Mouse (Mus musculus): Measurements from ENCODE around the gene Slit1. TPM values are rescaled to one million over a fixed set of nuclear protein-coding genes. Genes with fewer than 3 reads are reported as not detected.

The Slit1 gene
- polyA plus RNA-seq, 1 experiment = 0.06 TPM

GRCm38 (mm10) chr19:41634099-41634498, 109.4 kb downstream of the Slit1 start:
- Histone ChIP-seq H3K36me3 (ENCODE audit: control insufficient read depth) (no peaks in the 10 kb centered on the region), H3K9me3 (ENCODE audit: control insufficient read depth, low read length) (no peaks in the 10 kb centered on the region), H3K4me1 (ENCODE audit: control insufficient read depth) (no peaks in the 10 kb centered on the region; the same call in 1 of the 2 replicates), H3K4me3 (replicated peaks) (no peak overlapping the region), H3K27me3 (ENCODE audit: control insufficient read depth) (no peaks in the 10 kb centered on the region)
- TF ChIP-seq TAL1 (IDR thresholded peaks at IDR 0.05; ENCODE audit: low read length) (no peak), GATA1 (IDR thresholded peaks at IDR 0.05; ENCODE audit: low read length) (no peak)

DNA sequence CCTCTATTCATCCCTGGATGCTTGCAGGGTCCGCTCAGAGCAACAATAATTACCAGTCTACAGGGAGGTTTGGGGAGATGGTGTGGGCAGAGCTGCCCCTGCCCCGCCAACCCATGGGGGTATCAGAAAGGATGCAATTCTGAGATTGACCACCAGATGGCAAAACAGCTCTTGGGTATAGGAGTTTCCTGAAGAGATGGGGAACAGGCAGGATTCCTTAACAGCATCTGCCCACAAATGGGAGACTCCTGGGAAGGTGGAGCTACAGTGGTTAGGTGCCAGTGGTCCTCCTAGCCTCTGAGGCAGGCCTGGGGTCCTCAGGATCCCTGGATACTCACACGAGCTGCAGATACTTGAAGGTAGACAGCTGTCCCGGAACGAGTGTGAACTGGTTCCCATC, 113.9 kb downstream of the Slit1 start:
- Histone ChIP-seq H3K27me3 (ENCODE audit: control insufficient read depth) (no peaks in the 10 kb centered on the region), H3K36me3 (ENCODE audit: control insufficient read depth) (no peaks in the 10 kb centered on the region), H3K4me1 (ENCODE audit: control insufficient read depth) (no peaks in the 10 kb centered on the region; the same call in 1 of the 2 replicates), H3K4me3 (replicated peaks) (no peak overlapping the region), H3K9me3 (ENCODE audit: control insufficient read depth, low read length) (no peaks in the 10 kb centered on the region)
- no peak for TF ChIP-seq GATA1 (IDR thresholded peaks at IDR 0.05; ENCODE audit: low read length)
- no peak for TF ChIP-seq TAL1 (IDR thresholded peaks at IDR 0.05; ENCODE audit: low read length)

- H3K9me3 ChIP-seq (ENCODE audit: control insufficient read depth, low read length) = no peaks in the 10 kb centered on the region
- H3K36me3 ChIP-seq (ENCODE audit: control insufficient read depth) = no peaks in the 10 kb centered on the region
- TF ChIP-seq TAL1 (IDR thresholded peaks at IDR 0.05; ENCODE audit: low read length) (no peak), GATA1 (IDR thresholded peaks at IDR 0.05; ENCODE audit: low read length) (no peak)
- H3K4me1 ChIP-seq (ENCODE audit: control insufficient read depth) = no peaks in the 10 kb centered on the region; the same call in 1 of the 2 replicates
- no peak overlapping the region for H3K4me3 ChIP-seq (replicated peaks)
- H3K27me3 ChIP-seq (ENCODE audit: control insufficient read depth) = no peaks in the 10 kb centered on the region
Measured at GRCm38 (mm10) chr19:41628970-41629369, 114.5 kb downstream of the Slit1 start.

DNA sequence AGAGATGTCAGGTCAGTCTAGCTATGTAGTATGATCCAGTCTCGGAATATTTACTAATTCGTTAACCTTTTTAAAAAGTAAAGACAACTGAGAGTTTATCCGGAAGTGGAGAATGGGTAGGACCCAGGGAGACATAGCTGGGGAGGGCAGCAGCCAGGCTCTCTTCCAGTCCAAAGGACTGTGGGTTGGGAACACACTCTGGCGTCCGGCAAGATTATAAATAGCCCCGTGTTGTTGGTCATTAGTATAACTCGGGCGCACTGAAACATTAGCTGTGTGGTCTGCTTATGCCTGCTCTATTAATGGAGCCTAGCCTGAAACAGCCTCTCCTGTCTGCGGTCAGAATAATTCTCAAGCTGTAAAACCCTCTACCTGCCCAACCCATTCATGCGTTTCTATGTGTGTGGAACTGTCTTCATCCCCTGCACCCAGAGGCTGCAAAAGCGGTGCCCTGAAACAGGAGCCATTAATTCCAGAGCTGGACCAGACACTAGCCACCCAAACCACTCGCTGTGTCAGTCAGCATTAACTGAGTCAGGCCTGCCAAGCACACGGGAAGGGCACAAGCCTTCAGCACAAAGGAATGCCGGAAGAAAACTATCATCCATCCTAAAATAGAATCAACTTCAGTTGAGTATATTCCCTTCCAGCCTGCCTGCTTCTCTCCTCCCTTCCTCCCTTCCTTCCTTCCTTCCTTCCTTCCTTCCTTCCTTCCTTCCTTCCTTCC, 122.9 kb downstream of the Slit1 start:
- TF ChIP-seq GATA1 (IDR thresholded peaks at IDR 0.05; ENCODE audit: low read length) (no peak), TAL1 (IDR thresholded peaks at IDR 0.05; ENCODE audit: low read length) (no peak)
- Histone ChIP-seq H3K27me3 (ENCODE audit: control insufficient read depth) (no peaks in the 10 kb centered on the region), H3K4me3 (replicated peaks) (no peak overlapping the region), H3K9me3 (ENCODE audit: control insufficient read depth, low read length) (no peaks in the 10 kb centered on the region), H3K36me3 (ENCODE audit: control insufficient read depth) (no peaks in the 10 kb centered on the region), H3K4me1 (ENCODE audit: control insufficient read depth) (no peaks in the 10 kb centered on the region)

- Histone ChIP-seq H3K4me1 (ENCODE audit: control insufficient read depth) (no peaks in the 10 kb centered on the region), H3K9me3 (ENCODE audit: control insufficient read depth, low read length) (no peaks in the 10 kb centered on the region), H3K4me3 (replicated peaks) (no peak overlapping the region), H3K36me3 (ENCODE audit: control insufficient read depth) (no peaks in the 10 kb centered on the region), H3K27me3 (ENCODE audit: control insufficient read depth) (no peaks in the 10 kb centered on the region)
- TF ChIP-seq GATA1 (IDR thresholded peaks at IDR 0.05; ENCODE audit: low read length) (no peak), TAL1 (IDR thresholded peaks at IDR 0.05; ENCODE audit: low read length) (no peak)
Measured at GRCm38 (mm10) chr19:41618771-41619385, 124.6 kb downstream of the Slit1 start.

DNA sequence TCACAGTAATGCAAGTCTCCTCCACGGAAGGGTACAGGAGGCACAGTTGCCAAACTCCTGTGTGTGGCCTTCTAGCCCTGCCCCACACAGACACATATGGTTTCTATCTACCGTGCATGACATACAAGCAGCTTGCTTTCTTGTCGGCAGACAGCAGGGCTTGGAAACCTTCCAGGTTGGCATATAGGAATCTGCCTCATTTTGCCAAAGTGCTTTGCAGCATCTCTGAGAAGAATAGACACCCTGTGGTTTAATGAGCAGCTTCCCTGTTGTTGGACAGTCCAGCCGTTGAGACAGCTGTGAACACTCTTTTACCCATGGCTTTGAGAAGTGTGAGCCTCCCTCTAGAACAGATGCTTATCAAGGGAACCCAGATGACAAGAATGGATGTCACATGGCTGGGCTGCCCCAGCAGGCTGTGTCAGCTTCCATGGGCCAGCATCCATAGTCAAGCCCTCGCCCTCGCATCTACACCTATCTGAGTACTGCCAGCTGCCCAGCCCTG, 125.3 kb downstream of the Slit1 start:
- H3K36me3 ChIP-seq (ENCODE audit: control insufficient read depth) = no peaks in the 10 kb centered on the region
- H3K4me3 ChIP-seq (replicated peaks) = no peak overlapping the region
- no peaks in the 10 kb centered on the region for H3K9me3 ChIP-seq (ENCODE audit: control insufficient read depth, low read length)
- H3K27me3 ChIP-seq (ENCODE audit: control insufficient read depth) = no peaks in the 10 kb centered on the region
- H3K4me1 ChIP-seq (ENCODE audit: control insufficient read depth) = no peaks in the 10 kb centered on the region
- no peak for TF ChIP-seq GATA1 (IDR thresholded peaks at IDR 0.05; ENCODE audit: low read length)
- TF ChIP-seq TAL1 (IDR thresholded peaks at IDR 0.05; ENCODE audit: low read length) = no peak

- Histone ChIP-seq H3K4me1 (ENCODE audit: control insufficient read depth) (no peaks in the 10 kb centered on the region), H3K9me3 (ENCODE audit: control insufficient read depth, low read length) (no peaks in the 10 kb centered on the region), H3K27me3 (ENCODE audit: control insufficient read depth) (no peaks in the 10 kb centered on the region), H3K36me3 (ENCODE audit: control insufficient read depth) (no peaks in the 10 kb centered on the region), H3K4me3 (replicated peaks) (no peak overlapping the region)
- TF ChIP-seq TAL1 (IDR thresholded peaks at IDR 0.05; ENCODE audit: low read length) (no peak), GATA1 (IDR thresholded peaks at IDR 0.05; ENCODE audit: low read length) (no peak)
Measured at GRCm38 (mm10) chr19:41617102-41617501, 126.4 kb downstream of the Slit1 start.

- no peaks in the 10 kb centered on the region for H3K36me3 ChIP-seq (ENCODE audit: control insufficient read depth)
- H3K4me3 ChIP-seq (replicated peaks) = no peak overlapping the region
- no peaks in the 10 kb centered on the region for H3K27me3 ChIP-seq (ENCODE audit: control insufficient read depth)
- TF ChIP-seq GATA1 (IDR thresholded peaks at IDR 0.05; ENCODE audit: low read length) = no peak
- no peak for TF ChIP-seq TAL1 (IDR thresholded peaks at IDR 0.05; ENCODE audit: low read length)
- no peaks in the 10 kb centered on the region for H3K4me1 ChIP-seq (ENCODE audit: control insufficient read depth)
- no peaks in the 10 kb centered on the region for H3K9me3 ChIP-seq (ENCODE audit: control insufficient read depth, low read length)
Measured at GRCm38 (mm10) chr19:41616274-41616673, 127.2 kb downstream of the Slit1 start.

DNA sequence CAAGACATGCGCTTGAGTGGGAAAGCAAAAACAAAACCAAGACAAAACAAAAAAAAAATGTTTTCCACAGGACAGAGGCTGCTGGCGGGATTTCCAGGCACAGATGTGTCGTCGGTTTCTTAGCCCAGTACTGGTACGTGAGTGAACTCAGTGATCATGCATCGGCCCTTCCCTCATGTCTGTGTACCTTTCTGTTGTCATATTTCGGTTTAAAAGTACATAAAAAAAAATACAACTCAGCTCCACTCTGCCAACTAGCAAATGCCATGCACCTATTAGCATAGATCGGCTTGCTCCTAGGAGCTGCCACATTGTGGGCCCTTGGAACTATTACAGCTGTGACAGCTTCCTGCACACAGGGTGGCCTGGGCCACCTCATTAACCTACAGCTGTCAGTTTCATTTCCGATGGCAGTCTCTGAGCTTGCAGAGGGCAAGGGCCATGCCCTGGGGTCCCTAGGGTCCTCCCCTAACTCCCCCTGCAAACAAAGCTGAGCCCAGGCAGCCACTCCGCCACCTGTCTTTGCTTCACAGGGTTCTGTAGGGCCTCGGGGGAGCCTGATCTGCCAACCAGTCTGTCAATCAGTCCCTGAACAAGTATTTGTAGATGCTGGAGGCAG, 127.8 kb downstream of the Slit1 start:
- TF ChIP-seq GATA1 (IDR thresholded peaks at IDR 0.05; ENCODE audit: low read length) (no peak), TAL1 (IDR thresholded peaks at IDR 0.05; ENCODE audit: low read length) (no peak)
- Histone ChIP-seq H3K27me3 (ENCODE audit: control insufficient read depth) (no peaks in the 10 kb centered on the region), H3K4me3 (replicated peaks) (no peak overlapping the region), H3K9me3 (ENCODE audit: control insufficient read depth, low read length) (peaks cover 2% of the 10 kb centered on the region), H3K36me3 (ENCODE audit: control insufficient read depth) (no peaks in the 10 kb centered on the region), H3K4me1 (ENCODE audit: control insufficient read depth) (no peaks in the 10 kb centered on the region)
